ENCODE assay signal across 20 mouse cellular contexts in genomic region chr16:61246387-61246786, GRCm38 (mm10).
"Had no signal": no experiment of that assay in that cellular context is flagged by ENCODE, and none has a peak within 500 bp of the region (broad histone marks: within the 10 kb centered on the region; RNA-seq: fewer than 3 reads in every experiment).

No protein-coding gene starts in this region.

- H3K27ac ChIP-seq: liver, embryonic 15.5 days; lung, embryonic 15.5 days; macrophage; midbrain, embryonic 13.5 days; midbrain, embryonic 15.5 days; neural tube, embryonic 13.5 days; neural tube, embryonic 15.5 days; stomach, embryonic 15.5 days; stomach, postnatal 0 days had no signal

- H3K9ac ChIP-seq: liver, embryonic 15.5 days; liver, postnatal 0 days; lung, embryonic 15.5 days; midbrain, embryonic 13.5 days; midbrain, embryonic 15.5 days; neural tube, embryonic 13.5 days; neural tube, embryonic 15.5 days; stomach, embryonic 15.5 days had no signal

- H3K9me3 ChIP-seq: liver, embryonic 15.5 days; lung, embryonic 15.5 days; midbrain, embryonic 13.5 days; midbrain, embryonic 15.5 days; neural tube, embryonic 13.5 days; neural tube, embryonic 15.5 days; stomach, embryonic 15.5 days had no signal

- H3K4me2 ChIP-seq: liver, embryonic 15.5 days; lung, embryonic 15.5 days; midbrain, embryonic 11.5 days; midbrain, embryonic 13.5 days; midbrain, embryonic 15.5 days; neural tube, embryonic 13.5 days; neural tube, embryonic 15.5 days; stomach, embryonic 15.5 days had no signal

- H3K4me1 ChIP-seq: liver, embryonic 15.5 days; lung, embryonic 15.5 days; megakaryocyte, embryonic 14.5 days; midbrain, embryonic 13.5 days; midbrain, embryonic 15.5 days; neural tube, embryonic 13.5 days; neural tube, embryonic 15.5 days; stomach, embryonic 15.5 days had no signal

- H3K4me3 ChIP-seq: liver, embryonic 15.5 days; lung, embryonic 15.5 days; megakaryocyte, embryonic 14.5 days; midbrain, embryonic 13.5 days; midbrain, embryonic 15.5 days; neural tube, embryonic 13.5 days; neural tube, embryonic 15.5 days; stomach, embryonic 15.5 days had no signal

- ATAC-seq: liver, postnatal 0 days; lung, postnatal 0 days; midbrain, embryonic 13.5 days; midbrain, embryonic 15.5 days had no signal

- H3K36me3 ChIP-seq: liver, embryonic 15.5 days; lung, embryonic 15.5 days; midbrain, embryonic 13.5 days; midbrain, embryonic 15.5 days; neural tube, embryonic 13.5 days; neural tube, embryonic 15.5 days; stomach, embryonic 15.5 days had no signal

- H3K27me3 ChIP-seq: liver, embryonic 15.5 days; lung, embryonic 15.5 days; megakaryocyte, embryonic 14.5 days; midbrain, embryonic 13.5 days; midbrain, embryonic 15.5 days; neural tube, embryonic 13.5 days; neural tube, embryonic 15.5 days; stomach, embryonic 15.5 days had no signal

- DNase-seq: liver, postnatal 0 days; lung, adult 2 months; lung, postnatal 14 days; lung, postnatal 36 days; retina, postnatal 1 day; right cerebral cortex, adult 18-20 months; thymus, postnatal 14 days; thymus, postnatal 36 days had no signal
